Mouse (Mus musculus): ENCODE data around the gene Ezr. TPM values are rescaled to one million over a fixed set of nuclear protein-coding genes. Genes with fewer than 3 reads are reported as not detected.

Gene Ezr
- polyA plus RNA-seq, 1 experiment: 664 TPM

- no peak overlapping the region for H3K27ac ChIP-seq (ENCODE audit: insufficient read depth, low read depth, low read length)
- TF ChIP-seq POLR2A (IDR thresholded peaks at IDR 0.05; ENCODE audit: insufficient read depth, low read depth, low read length) (no peak), CTCF (IDR thresholded peaks at IDR 0.05; ENCODE audit: insufficient read depth, low read depth, low read length) (no peak)
- WGBS: 93% methylated on average over 4 of the region's 4 CpGs
- no peaks in the 10 kb centered on the region for H3K4me1 ChIP-seq (ENCODE audit: control insufficient read depth, insufficient read depth, low read length)
- no peak overlapping the region for H3K4me3 ChIP-seq (ENCODE audit: insufficient read depth, low read depth, low read length)
These were observed 15.8 kb downstream of the Ezr start for GRCm38 (mm10) chr17:6766823-6767222.

- H3K4me1 ChIP-seq (ENCODE audit: control insufficient read depth, insufficient read depth, low read length): no peaks in the 10 kb centered on the region
- H3K4me3 ChIP-seq (ENCODE audit: insufficient read depth, low read depth, low read length): no peak overlapping the region
- WGBS: 75% methylated on average over 2 of the region's 2 CpGs
- no peak overlapping the region for H3K27ac ChIP-seq (ENCODE audit: insufficient read depth, low read depth, low read length)
- TF ChIP-seq POLR2A (IDR thresholded peaks at IDR 0.05; ENCODE audit: insufficient read depth, low read depth, low read length) (no peak), CTCF (IDR thresholded peaks at IDR 0.05; ENCODE audit: insufficient read depth, low read depth, low read length) (no peak)
These were observed 16.7 kb downstream of the Ezr start for GRCm38 (mm10) chr17:6765886-6766285.

- Histone ChIP-seq H3K4me3 (ENCODE audit: insufficient read depth, low read depth, low read length) (no peak overlapping the region), H3K4me1 (ENCODE audit: control insufficient read depth, insufficient read depth, low read length) (peaks cover 4% of the 10 kb centered on the region), H3K27ac (ENCODE audit: insufficient read depth, low read depth, low read length) (no peak overlapping the region)
- no peak for TF ChIP-seq POLR2A (IDR thresholded peaks at IDR 0.05; ENCODE audit: insufficient read depth, low read depth, low read length)
- TF ChIP-seq CTCF (IDR thresholded peaks at IDR 0.05; ENCODE audit: insufficient read depth, low read depth, low read length): no peak
- 90% methylated on average over 4 of the region's 4 CpGs for WGBS
These were observed 17.9 kb downstream of the Ezr start for GRCm38 (mm10) chr17:6764730-6765129.

GRCm38 (mm10) chr17:6764227-6764593, 18.4 kb downstream of the Ezr start:
- TF ChIP-seq CTCF (IDR thresholded peaks at IDR 0.05; ENCODE audit: insufficient read depth, low read depth, low read length): no peak
- no peak for TF ChIP-seq POLR2A (IDR thresholded peaks at IDR 0.05; ENCODE audit: insufficient read depth, low read depth, low read length)
- H3K27ac ChIP-seq (ENCODE audit: insufficient read depth, low read depth, low read length): no peak overlapping the region
- 90% methylated on average over 7 of the region's 7 CpGs for WGBS
- peaks cover 7% of the 10 kb centered on the region for H3K4me1 ChIP-seq (ENCODE audit: control insufficient read depth, insufficient read depth, low read length)
- no peak overlapping the region for H3K4me3 ChIP-seq (ENCODE audit: insufficient read depth, low read depth, low read length)

- Histone ChIP-seq H3K4me1 (ENCODE audit: control insufficient read depth, insufficient read depth, low read length) (peaks cover 7% of the 10 kb centered on the region), H3K4me3 (ENCODE audit: insufficient read depth, low read depth, low read length) (no peak overlapping the region), H3K27ac (ENCODE audit: insufficient read depth, low read depth, low read length) (no peak overlapping the region)
- 62% methylated on average over 7 of the region's 7 CpGs for WGBS
- TF ChIP-seq POLR2A (IDR thresholded peaks at IDR 0.05; ENCODE audit: insufficient read depth, low read depth, low read length): no peak
- TF ChIP-seq CTCF (IDR thresholded peaks at IDR 0.05; ENCODE audit: insufficient read depth, low read depth, low read length): no peak
These were observed 18.9 kb downstream of the Ezr start for GRCm38 (mm10) chr17:6763513-6764226.

GRCm38 (mm10) chr17:6759717-6760292, 22.8 kb downstream of the Ezr start:
- H3K27ac ChIP-seq (ENCODE audit: insufficient read depth, low read depth, low read length): no peak overlapping the region
- TF ChIP-seq POLR2A (IDR thresholded peaks at IDR 0.05; ENCODE audit: insufficient read depth, low read depth, low read length) (no peak), CTCF (IDR thresholded peaks at IDR 0.05; ENCODE audit: insufficient read depth, low read depth, low read length) (no peak)
- WGBS: 32% methylated on average over 9 of the region's 9 CpGs

GRCm38 (mm10) chr17:6758845-6759244, 23.7 kb downstream of the Ezr start:
- 79% methylated on average over 8 of the region's 8 CpGs for WGBS
- no peak overlapping the region for H3K4me3 ChIP-seq (ENCODE audit: insufficient read depth, low read depth, low read length)
- TF ChIP-seq CTCF (IDR thresholded peaks at IDR 0.05; ENCODE audit: insufficient read depth, low read depth, low read length): no peak
- no peak for TF ChIP-seq POLR2A (IDR thresholded peaks at IDR 0.05; ENCODE audit: insufficient read depth, low read depth, low read length)
- peaks cover 7% of the 10 kb centered on the region for H3K4me1 ChIP-seq (ENCODE audit: control insufficient read depth, insufficient read depth, low read length)
- no peak overlapping the region for H3K27ac ChIP-seq (ENCODE audit: insufficient read depth, low read depth, low read length)

More at GRCm38 (mm10) chr17:6759717-6760292, 22.8 kb downstream of the Ezr start:
- H3K4me3 ChIP-seq (ENCODE audit: insufficient read depth, low read depth, low read length): no peak overlapping the region
- peaks cover 7% of the 10 kb centered on the region for H3K4me1 ChIP-seq (ENCODE audit: control insufficient read depth, insufficient read depth, low read length)

GRCm38 (mm10) chr17:6757902-6758301, 24.7 kb downstream of the Ezr start:
- Histone ChIP-seq H3K4me1 (ENCODE audit: control insufficient read depth, insufficient read depth, low read length) (peaks cover 7% of the 10 kb centered on the region), H3K4me3 (ENCODE audit: insufficient read depth, low read depth, low read length) (no peak overlapping the region), H3K27ac (ENCODE audit: insufficient read depth, low read depth, low read length) (no peak overlapping the region)
- WGBS: 96% methylated on average over 16 of the region's 16 CpGs
- TF ChIP-seq POLR2A (IDR thresholded peaks at IDR 0.05; ENCODE audit: insufficient read depth, low read depth, low read length): no peak
- no peak for TF ChIP-seq CTCF (IDR thresholded peaks at IDR 0.05; ENCODE audit: insufficient read depth, low read depth, low read length)

GRCm38 (mm10) chr17:6755873-6756272, 26.7 kb downstream of the Ezr start:
- 92% methylated on average over 8 of the region's 8 CpGs for WGBS
- TF ChIP-seq CTCF (IDR thresholded peaks at IDR 0.05; ENCODE audit: insufficient read depth, low read depth, low read length) (no peak), POLR2A (IDR thresholded peaks at IDR 0.05; ENCODE audit: insufficient read depth, low read depth, low read length) (no peak)
- no peak overlapping the region for H3K27ac ChIP-seq (ENCODE audit: insufficient read depth, low read depth, low read length)
- peaks cover 7% of the 10 kb centered on the region for H3K4me1 ChIP-seq (ENCODE audit: control insufficient read depth, insufficient read depth, low read length)
- no peak overlapping the region for H3K4me3 ChIP-seq (ENCODE audit: insufficient read depth, low read depth, low read length)

Data from olfactory bulb, adult 2 months (tissue).